Mouse (Mus musculus): ENCODE data around the gene Srsx.
"Not testable (repeated sequence)": the region's sequence is repeated elsewhere in the genome, so short reads cannot be mapped to it uniquely, and the experiment has no call there.

DNA sequence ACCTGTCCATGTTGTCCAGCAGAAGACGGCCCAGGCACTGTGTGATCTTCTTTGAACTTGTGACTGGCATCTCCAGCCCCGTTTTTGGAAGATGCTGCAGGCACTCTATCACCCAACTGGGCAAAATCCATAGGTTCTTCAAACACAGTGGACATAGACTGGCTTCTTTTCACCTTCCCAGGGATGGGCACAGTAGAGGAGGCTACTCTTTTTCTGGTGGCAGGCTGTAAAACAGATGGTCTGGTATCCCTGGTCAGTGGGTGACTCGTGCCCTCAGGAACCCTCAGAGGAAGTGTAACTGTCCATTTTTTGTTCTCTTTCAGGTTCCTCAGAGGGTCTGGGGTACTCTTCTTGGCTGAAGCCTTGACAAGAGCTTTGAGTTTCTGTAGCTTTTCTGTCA, 24.5 kb upstream of the Srsx start, which contains the start of gene Gm17577:
- TF ChIP-seq POLR2A (IDR thresholded peaks at IDR 0.05; ENCODE audit: insufficient read depth, low read depth, low read length); CTCF (IDR thresholded peaks at IDR 0.05): not testable (repeated sequence)

All from heart, adult 2 months (tissue).